Mouse (Mus musculus): ENCODE results near the gene Tmem44. TPM values are rescaled to one million over a fixed set of nuclear protein-coding genes. Genes with fewer than 3 reads are reported as not detected.

Tmem44 gene
- total RNA-seq (2014; fragmentation: Nextera tagmentation), result 0.25 TPM in 1 of 2 replicates, not detected in the other
- total RNA-seq (2017), result 0.14 and 0.30 TPM in 2 replicates

DNA sequence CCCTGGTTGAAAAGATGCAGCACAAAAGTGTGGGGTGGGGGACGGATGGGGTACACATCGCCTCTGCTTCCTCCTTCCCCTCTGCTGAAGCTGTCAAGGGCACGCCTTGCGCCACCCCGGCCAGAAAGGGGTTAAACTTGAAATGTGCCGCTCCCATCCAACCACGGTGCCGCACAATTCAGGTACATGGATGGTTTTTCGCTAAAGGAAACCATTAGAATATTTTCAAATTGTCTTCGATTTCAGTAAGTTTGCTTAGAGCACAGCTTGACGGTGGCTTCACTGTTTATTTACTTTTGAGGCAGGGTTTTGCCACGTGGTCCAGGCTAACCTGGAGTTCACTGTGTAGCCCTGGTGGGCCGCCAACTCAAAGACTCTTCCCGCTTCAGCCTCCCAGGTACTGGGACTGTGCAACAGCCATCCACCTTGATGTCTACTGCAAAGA is at the start of gene Tmem44:
TSS of gene Tmem44 (minus strand) at position 95 of the 445 bp plus-strand sequence.
- ATAC-seq (replicated peaks; ENCODE audit: low FRiP score, low TSS enrichment, poor library complexity, severe bottlenecking), result no peak

DNA sequence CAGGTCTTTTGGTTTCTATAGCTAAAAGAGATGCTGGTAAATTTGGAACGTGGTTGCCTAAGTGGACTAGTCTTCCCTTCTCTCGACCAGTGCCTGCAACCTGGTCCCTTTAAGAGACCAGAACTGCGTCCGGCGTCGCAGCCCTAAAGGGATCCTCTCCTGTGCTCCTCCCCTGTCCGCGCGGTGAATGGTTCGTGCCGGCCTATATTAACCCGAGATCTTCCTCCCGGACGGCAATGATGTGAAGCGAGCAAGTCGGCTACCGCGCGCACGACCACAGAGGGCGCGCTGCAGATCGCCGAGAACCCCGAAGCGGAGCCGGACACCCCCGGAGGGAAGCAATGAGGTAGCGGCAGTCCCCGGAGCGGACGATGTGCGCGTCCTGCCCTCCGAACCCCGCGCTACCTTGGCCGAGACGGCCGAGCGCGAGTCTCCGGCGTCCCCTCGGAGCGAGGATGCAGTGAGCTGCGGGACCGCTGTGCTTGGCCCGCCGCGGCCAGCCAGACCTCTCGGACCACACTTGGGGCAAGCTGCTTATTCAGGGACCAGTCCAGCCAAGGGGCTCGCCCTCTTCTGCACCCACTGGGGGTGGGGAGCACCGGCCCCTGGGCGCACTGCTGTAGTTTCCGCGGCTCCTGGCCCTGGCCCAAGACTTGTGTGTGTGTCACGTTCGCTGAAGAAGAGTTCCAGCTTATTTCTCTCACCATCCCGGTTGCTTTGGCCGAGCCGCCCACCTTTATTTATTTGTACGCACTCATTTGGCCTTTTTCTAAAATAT is 49.0 kb upstream of the Tmem44 start, which contains the start of gene Fam43a:
TSS of gene Fam43a (plus strand) at position 233 of the 778 bp plus-strand sequence.
- ATAC-seq (replicated peaks; ENCODE audit: low FRiP score, low TSS enrichment, poor library complexity, severe bottlenecking), result peak; percentile 76

DNA sequence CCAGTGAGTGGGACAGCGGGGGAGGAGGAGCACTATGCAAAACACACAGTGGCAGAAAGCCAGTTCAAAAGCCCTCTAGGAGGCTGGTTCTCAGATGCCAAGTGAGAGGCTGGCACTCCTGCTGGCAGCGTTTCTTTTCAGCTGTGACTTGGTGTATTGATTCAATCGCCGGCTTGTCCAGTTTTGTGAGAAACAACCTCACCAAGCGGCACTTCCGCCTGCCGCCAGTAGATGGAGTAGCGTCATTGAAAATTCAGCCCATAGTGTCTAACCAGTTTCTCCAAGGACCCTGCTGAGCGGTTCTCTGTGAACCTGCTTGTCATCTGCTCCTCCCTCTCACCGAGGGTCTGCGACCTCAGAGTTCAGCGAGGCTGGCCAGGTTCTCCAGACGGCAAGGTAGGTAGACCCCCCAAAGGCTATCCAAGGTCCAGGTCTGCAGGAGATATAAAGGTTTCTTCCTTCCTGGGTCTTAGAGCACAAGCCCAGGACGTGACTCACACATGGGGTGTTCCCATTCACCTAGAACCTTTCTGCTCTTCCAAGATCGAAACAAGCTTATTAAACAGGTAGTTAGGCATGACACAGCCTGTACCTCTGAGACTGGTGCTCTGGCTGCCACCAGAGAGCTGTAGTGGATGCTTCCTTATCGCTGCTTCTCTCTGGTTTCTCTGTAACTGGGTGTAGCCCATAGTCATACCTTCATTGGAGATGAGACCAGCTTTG is 46.5 kb upstream of the Tmem44 start:
- ATAC-seq (replicated peaks; ENCODE audit: low FRiP score, low TSS enrichment, poor library complexity, severe bottlenecking), result peak; percentile 58; the same call in 1 of the 2 replicates

DNA sequence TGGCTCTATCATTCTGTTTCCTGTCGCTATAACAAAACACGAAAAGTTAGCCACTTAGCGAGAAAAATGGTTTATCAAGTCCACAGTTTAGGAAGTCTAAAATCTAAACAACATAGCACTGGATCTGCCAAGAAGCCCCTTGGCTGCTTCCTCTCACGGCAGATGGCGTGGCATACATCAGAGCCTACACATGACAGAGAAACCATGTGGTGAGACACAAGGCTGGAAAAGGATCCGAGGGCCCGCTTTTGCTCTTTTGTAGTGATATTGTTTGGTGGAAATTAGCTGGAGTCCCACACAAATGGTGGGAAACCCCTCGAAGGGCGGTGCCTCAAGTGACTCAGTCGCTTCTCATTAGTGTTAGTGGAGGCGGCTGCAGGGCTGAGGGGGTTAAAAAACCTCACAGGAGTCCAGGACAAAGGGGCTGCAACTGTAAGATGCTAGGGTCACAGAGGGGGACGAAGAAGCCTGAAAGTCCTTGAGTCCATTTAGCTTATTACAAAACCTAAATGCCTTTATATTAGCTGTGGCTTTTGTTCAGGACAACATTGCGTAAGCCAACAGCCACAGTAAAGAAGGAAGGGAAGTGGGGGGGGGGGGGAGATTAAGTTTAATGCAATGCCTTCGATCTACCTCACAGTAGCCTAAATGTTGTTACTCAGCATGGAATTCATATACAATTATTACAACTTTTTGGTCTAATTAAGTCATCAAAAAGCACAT is 45.4 kb upstream of the Tmem44 start:
- ATAC-seq (replicated peaks; ENCODE audit: low FRiP score, low TSS enrichment, poor library complexity, severe bottlenecking), result no peak

DNA sequence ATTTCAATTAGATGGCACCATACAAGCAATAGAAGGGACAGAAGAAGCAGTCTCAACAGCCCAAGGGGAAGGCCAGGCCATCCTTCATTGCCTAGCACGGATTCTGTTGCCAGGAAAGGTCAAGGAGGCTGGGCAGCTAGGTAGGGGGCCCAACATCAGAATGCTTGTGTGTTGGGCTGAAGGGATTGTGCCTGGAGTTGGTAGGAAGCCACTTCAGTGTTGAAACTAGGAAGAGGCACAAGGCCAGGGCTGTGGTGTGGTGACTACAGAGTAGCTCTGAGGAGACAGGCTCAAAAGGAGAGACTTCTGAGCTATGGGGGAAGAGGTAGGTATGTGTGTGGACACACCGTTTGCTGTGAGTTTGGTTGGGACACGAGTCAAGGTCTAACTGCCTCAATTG is 44.7 kb upstream of the Tmem44 start:
- no peak for ATAC-seq (replicated peaks; ENCODE audit: low FRiP score, low TSS enrichment, poor library complexity, severe bottlenecking)

DNA sequence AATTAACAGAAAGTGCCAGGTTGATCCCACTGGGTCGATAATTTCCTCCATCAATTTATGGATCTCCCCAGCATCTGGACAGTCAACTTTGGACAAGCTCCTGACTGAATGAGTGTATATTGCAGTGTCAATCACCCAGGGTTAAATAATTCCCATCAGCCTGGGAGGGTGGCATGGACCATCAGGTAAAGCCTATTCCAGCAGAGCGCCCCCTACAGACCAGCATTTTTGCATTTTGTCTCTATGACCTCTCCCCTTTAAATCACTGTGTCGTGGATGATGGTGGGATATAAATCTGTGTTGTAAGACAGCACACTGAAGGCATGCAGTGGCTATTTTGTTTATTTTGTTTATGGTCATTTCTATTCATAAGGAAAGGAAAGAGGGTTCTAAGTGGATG is 41.3 kb upstream of the Tmem44 start:
- ATAC-seq (replicated peaks; ENCODE audit: low FRiP score, low TSS enrichment, poor library complexity, severe bottlenecking), result no peak

DNA sequence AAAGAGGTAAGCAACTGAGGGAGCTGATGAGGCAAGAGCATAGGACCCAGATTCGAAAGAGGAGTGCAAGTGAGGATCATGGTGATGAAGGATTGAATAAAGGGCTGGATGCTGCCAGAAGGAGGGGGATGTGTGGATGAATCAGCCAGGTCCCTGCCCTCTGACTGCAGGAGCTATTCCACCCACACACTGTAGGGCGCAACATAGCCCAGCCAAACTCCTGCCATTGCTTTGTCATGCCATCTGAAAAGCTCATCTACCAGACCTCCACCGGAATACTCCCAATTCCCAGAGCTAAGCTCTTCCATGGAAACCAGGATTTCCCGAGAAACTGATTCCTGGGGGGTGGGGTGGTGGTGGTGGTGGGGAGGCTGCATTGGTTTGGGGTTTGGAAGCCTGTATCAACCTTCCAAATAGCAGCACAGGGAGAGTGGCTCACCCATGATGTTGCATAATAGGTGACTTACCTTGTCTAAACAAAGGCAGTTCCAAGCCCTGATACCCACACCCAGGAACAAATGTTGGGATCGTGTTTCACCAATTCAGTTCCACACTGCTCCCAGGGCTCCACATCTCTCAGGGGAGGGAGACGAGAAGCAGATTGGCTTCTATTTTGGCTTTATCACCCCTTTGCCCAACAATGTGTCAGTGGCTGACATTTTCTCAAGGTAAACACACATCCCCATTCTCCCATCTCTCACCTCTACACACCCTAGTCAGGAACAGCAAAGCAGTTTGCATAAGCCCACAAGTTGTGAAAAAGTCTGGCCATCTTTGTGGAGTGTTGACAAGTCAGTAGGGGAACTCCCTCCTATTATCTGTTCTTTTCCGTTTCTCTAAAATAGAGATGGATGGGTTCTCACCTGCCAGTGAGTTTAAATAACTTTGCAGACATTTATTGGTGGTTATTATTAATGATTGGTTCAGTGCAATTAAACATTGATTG is 39.9 kb upstream of the Tmem44 start:
- ATAC-seq (replicated peaks; ENCODE audit: low FRiP score, low TSS enrichment, poor library complexity, severe bottlenecking), result no peak

DNA sequence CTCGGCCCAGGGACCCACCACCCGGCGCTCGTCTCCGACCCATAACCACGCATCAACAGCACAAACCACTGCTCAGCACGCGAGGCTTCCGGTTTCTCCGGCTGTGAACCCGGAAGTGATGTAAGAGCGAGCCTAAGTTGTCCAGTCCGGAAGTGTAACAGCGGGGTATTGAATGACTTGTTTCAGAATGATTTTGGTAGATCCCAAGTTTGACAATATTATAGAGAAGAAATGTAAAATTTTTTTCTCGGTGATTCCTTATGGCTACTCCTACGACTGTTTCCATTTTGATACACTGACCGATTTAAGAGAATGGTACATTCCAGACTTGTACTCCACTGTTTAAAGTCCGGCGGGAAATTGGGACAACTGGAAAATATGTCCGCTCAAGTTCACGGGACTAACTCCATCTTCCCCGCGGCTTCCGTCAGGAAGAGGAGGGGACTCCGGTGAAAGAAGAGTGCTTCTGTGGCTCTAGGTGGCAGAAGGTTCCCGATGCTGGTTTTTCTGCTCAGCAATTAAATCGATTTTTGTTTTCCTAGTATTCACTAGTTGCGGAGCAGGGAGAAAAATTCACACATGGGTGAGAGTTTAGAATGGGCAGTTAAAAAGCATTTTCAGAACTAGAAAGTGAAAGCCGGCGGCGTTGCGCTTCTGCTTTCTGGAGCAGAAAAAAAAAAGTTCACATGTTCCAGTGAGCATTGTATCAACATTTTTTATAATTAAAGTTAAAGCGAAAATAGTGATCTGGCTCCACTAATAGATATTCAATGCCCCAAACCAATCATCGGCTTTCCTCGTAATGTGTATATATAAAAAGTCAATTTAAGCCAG is 37.1 kb upstream of the Tmem44 start, which contains the start of gene Lsg1:
TSS of gene Lsg1 (minus strand) at position 99 of the 834 bp plus-strand sequence.
- ATAC-seq (replicated peaks; ENCODE audit: low FRiP score, low TSS enrichment, poor library complexity, severe bottlenecking), result peak; percentile 97

DNA sequence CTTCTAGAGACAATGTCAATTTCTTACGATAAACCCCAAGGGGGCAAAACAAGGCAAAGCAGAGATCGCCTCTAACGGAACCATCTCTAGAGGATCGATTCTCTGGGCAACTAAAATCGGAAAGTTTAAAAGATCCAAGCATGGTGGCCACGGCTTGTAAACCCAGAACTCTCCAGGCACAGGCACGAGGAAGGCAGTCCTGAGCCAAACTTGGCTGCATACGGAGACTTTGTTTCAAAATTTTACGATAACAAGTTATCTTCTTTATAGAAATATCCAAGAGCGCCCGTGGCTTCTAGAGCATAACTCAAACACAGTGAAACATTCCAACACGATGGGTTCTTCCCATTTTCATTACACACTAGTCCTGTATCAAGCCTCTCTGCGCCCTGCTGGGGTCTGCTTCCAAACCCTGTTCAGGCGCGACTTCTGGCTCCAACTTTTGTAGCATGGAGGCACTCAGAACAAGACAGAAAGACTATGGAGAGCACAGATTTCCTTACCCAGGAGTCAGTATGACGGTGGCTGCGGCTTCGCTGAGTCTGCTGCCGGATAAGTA is 36.4 kb upstream of the Tmem44 start:
- no peak for ATAC-seq (replicated peaks; ENCODE audit: low FRiP score, low TSS enrichment, poor library complexity, severe bottlenecking)

DNA sequence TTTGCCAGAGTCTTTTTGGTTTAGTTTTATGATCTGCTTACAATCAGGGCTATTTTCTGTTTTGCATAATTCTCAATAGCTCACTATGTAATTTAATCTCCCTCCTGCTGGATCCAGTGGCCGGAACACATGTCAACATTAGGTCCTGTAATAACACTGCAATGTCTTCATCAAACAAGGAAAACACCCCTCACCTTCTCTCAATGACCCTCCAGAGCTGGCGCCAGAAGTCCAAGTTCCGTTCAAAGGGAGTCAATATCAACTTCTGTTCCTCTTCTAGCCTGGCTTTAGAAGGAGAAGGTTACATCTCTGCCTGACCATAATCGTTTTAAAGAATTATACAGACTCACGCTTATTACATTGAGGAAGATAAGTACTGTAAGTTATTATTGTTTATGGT is 30.1 kb upstream of the Tmem44 start:
- ATAC-seq (replicated peaks; ENCODE audit: low FRiP score, low TSS enrichment, poor library complexity, severe bottlenecking), result no peak

DNA sequence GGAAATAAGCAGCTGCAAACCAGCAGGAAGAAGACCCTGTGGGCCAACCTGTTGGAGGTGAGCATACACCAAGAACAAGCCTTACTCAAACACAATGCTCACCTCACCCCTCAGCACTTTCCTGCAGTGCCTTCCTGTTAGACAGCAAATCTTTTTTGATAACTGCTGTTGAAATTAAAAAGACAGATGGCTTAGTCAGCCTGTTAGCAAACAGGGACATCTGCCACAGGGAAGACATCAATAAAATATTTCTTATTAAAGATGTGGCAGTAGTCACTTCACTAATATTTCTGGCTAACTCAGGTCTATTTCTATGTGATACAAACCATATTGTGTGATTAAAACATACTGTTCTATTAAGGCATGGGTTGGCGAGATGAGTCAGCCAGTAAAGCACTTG is 25.8 kb upstream of the Tmem44 start:
- no peak for ATAC-seq (replicated peaks; ENCODE audit: low FRiP score, low TSS enrichment, poor library complexity, severe bottlenecking)

DNA sequence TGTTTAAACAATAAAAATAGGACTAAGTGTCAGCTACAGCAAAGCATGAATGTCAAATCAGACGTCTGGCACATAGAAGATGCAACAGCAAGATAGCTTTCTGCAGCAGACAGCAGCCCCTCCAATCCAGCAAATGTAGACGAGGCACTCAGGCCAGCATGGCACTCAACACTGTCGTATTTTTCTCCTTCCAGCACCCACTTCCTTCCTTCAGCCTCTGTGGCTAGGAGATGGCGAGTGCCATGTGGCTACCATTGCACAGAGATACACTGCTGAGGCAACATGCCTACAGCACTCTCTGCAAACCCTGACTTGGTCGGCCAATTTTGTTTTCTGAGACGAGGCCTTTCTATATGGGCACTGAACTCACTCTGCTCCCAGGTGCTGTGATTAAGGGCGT is 25.2 kb upstream of the Tmem44 start:
- ATAC-seq (replicated peaks; ENCODE audit: low FRiP score, low TSS enrichment, poor library complexity, severe bottlenecking), result no peak

DNA sequence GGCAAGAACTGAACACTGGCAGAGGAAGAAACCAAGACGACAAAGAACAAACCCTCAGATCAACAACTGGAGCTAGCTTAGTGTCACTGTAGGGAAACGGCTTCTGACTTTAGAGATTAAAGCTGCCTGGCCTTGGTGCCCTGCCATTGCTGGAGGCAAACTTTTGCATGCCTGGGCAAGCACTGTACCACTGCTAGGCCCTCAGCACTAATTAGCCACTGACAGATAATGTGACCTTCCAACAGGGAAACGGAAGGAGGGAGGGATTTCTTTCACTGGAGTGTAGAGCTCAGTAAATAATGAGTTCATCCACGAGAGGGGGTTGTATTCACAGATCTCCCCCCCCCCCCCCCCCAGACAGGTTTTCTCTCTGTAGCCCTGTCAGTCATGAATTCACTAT is 21.6 kb upstream of the Tmem44 start:
- ATAC-seq (replicated peaks; ENCODE audit: low FRiP score, low TSS enrichment, poor library complexity, severe bottlenecking), result no peak

DNA sequence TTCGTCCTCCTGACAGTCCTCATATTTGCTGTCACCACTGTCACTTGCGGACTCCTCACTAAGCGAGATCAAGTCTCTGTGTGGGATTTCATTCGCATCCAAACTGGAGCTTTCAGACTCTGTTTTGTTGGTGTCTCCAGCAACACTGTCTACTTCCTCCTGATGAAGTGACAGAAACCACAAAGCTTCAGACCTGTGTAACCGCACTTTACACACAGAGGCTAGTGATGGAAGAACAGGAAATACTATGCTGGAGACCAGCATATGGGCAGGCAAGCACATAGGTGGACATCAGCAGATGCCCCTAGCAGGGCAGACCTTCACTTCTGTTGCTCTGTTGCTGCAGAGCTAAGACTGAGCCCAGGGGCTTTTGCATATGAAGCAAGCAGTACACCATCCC is 20.7 kb upstream of the Tmem44 start:
- no peak for ATAC-seq (replicated peaks; ENCODE audit: low FRiP score, low TSS enrichment, poor library complexity, severe bottlenecking)

DNA sequence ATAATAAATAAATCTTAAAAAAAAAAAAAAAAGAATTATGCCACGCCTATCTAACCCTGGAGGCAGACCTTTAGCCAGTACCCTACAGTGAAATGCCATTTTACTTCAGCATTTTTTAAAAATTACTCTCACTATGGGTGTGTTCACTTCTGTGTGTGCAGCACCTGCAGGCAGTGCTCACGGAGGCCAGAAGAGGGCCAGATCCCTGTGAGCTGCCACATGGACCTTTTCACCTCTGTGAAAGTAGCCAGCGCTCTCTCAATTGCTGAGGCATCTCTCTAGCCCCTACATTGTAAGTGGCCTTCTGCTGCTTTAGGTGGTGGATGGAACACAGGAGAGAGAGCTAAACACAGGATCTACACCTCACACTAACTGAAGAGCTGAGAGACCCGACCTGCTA is 19.5 kb upstream of the Tmem44 start:
- 0 out of 2 replicates have a peak, but pooled peaks have one; percentile 40 for ATAC-seq (replicated peaks; ENCODE audit: low FRiP score, low TSS enrichment, poor library complexity, severe bottlenecking)

DNA sequence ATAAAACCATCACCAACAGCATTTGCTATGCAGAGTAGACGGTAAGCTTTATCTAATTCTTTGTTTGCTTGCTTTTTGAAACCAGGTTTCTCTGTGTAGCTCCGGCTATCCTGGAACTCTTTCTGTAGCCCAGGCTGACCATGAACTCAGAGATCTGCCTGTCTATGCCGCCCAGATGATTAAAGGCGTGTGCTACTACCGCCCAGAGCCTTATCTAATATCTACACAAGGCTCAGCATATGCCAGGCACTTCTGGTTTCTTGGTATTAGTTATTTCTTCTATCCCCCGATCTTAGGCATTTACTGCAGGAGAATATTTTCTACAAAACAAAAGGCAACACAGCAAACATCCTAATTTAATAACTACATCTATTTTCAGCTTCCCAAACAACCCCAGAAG is 15.0 kb upstream of the Tmem44 start:
- ATAC-seq (replicated peaks; ENCODE audit: low FRiP score, low TSS enrichment, poor library complexity, severe bottlenecking), result peak; percentile 75

DNA sequence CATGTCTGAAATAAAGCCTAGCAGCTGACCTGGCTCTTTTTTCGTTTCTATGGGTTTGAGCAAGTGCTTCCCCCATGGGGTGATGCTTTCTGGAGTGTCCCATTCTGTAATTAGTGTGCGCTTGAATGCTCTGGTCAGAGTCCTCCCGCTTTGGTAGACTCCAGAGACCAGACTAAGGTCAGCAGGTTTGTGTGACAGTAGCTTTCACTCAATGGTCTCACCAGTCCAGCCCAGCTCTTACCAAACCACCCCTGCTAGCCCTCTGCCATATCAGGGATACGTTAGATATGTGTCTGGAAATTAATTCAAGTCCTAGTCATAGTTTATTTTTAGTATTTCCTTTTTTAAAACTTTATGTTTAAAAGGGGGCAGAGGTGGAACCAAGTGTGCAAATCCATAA is 10.0 kb upstream of the Tmem44 start:
- ATAC-seq (replicated peaks; ENCODE audit: low FRiP score, low TSS enrichment, poor library complexity, severe bottlenecking), result no peak

All from megakaryocyte-erythroid progenitor cell, adult 5-6 weeks (primary cell).